Mouse (Mus musculus) heart, adult 2 months (tissue): ENCODE measurements around the gene Akap11.

Experiments
- CTCF ChIP-seq: fragments of 200-600 bp; IDR thresholded peaks from 2 replicates; pipeline ENCODE4 v1.8.1; 2022; ENCODE audit warnings: antibody characterized with exemption, mild to moderate bottlenecking, moderate library complexity
- EP300 ChIP-seq: fragments of 200-500 bp; IDR thresholded peaks from 2 replicates; pipeline ENCODE4 v1.6.1; 2011; ENCODE audit warnings: low read depth, low read length, control low read depth; ENCODE audit not compliant: insufficient read depth
- POLR2A ChIP-seq: fragments of 200-500 bp; IDR thresholded peaks from 2 replicates; pipeline ENCODE4 v1.6.1; 2011; ENCODE audit warnings: mild to moderate bottlenecking, low read depth, low read length, control low read depth; ENCODE audit not compliant: insufficient read depth

DNA sequence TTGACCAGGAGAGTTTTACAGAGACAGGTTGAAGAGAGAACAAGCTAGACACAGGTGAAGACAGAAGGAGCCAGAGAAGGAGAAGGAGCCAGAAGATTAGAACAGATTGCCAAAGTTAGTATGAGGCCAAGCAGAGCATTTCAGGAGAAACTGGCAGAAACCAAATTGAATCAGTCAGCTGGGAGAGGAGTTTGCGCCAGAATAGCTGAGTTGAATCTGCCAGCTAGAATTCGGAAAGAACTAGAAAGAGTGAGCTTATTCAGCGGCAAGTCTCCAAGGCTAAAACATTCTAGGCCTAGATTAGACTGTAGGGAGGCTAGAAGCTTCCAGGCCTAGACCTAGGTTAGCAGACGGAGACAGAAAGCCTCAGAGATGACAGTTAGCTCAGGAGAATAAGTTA is 65.9 kb downstream of the Akap11 start:
- TF ChIP-seq POLR2A, result no peak
- no peak for TF ChIP-seq CTCF
- TF ChIP-seq EP300, result no peak
